Mouse (Mus musculus): ENCODE measurements around the gene Bcl2l13. TPM values are rescaled to one million over a fixed set of nuclear protein-coding genes. Genes with fewer than 3 reads are reported as not detected.

Bcl2l13 gene
- polyA plus RNA-seq, 1 experiment from 2014 or later = 25.8 TPM

DNA sequence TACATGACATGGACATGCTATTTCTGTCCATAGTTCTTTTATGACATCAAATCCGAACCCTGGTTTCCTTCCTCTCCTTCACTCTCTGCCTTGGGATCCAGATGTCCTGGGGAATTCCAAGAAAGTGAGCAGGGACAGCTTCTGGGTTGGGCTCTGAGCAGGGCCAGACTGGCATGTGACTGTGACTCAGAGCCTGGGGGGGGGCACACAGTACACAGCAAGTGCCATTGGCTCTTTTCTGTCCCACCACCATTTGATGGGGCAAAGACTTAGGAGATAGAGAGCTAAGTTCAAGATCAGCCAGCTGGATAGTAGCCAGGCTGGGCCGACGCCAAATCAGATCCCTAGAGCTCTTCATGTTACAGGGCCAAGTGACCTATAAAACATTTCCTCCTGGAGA lies 91.8 kb downstream of the Bcl2l13 start:
- DNase-seq (ENCODE audit: low spot score) = peak; percentile 10

DNA sequence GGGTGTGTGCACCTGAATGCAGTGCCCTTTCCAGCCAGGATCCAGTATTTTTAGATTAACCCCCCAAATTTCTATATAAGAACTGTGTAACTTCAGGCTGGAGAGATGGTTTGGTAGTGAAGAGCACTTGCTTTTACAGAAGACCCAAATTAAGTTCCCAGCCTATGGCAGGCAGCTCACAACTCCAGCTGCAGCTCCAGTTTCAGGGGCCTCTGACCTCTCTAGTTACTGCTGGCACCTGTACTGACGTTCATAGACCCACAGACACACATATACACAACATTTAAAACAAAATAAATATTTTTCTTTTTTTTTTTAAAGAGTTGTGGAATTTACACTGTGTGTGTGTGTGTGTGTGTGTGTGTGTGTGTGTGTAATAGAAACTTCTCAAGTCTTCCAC lies 93.4 kb downstream of the Bcl2l13 start:
- peak; percentile 52 for DNase-seq (ENCODE audit: low spot score)

GRCm38 (mm10) chr6:120930450-120931306 lies 94.7 kb downstream of the Bcl2l13 start:
- peak; percentile 87 for DNase-seq (ENCODE audit: low spot score)

DNA sequence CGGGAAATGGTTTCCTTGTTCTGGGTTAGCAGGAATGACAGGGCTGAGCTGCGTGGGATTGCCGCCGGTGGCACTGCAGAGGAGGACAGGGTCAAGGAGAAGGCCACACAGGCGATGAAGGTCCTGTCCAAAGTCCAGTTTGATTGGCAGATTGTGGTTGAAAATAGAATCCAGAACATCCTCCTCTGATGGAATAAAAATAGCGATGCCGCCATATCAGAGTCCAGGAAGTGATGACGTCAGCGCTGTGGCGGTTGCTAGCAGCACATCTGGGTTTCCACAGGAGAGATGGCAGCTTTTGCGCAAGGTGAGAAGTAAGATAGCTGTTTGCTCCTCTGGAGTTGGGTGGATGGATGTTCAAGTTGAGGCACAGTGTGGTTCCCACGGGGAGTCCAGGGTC lies 96.6 kb downstream of the Bcl2l13 start:
- DNase-seq (ENCODE audit: low spot score) = peak; percentile 92

GRCm38 (mm10) chr6:120933670-120934069 lies 97.7 kb downstream of the Bcl2l13 start:
- no peak for DNase-seq (ENCODE audit: low spot score)

DNA sequence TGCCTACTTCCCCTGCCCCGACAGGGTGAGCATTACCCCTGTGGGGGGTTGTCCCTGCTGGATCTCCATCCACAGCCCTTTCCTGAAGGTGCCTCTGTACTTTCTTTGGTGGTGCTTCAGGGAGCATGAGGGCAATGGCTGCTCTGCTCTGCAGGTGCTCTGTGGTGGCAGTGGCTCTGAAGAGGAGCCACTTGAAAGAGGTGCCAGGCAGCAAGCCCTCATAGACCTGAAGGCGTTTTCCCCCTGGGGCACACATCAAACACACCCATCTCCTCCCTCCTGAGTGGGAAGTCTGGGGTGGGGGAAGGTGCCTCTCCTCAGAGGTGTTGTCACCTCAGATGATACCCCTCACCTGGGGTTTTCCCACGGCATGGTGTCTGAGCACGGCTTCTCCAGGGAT lies 98.2 kb downstream of the Bcl2l13 start:
- peak; percentile 87 for DNase-seq (ENCODE audit: low spot score)

- no peak for DNase-seq (ENCODE audit: low spot score)
Observed at GRCm38 (mm10) chr6:120937104-120937617, 101.1 kb downstream of the Bcl2l13 start.

- peak; percentile 11 for DNase-seq (ENCODE audit: low spot score)
Observed at GRCm38 (mm10) chr6:120937999-120938608, 102.1 kb downstream of the Bcl2l13 start.

DNA sequence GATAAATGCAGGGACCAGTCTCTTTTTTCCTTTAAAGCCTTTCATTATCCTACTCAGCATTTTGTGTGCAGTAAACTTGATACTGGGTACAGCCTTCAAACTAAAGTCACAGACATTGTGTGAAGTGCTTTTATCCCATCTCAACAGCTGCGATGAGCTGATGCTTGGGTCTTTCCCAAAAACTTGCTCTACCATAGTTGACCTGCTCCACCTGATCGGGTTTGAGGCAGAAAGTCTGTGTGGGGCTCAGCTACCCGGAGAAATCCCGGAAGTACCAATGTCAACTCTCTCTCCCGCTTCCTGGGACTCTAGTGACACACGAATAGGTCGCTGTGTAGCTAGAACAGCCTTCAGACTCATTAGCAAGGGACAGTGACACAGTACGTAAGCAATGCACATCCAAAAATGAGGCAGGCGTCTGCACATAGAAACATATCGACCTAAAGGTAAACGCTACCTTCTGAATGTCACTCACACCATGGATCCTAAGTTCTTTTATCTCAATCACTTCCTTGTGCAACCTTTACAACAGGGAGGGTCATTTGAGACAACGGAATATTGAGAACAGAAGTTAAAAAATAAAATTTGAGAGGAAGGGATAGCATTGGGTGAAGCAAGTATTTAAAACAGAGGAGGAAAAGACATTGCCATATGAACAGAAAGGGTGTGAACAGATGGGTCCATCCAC lies 102.9 kb downstream of the Bcl2l13 start:
- no peak for DNase-seq (ENCODE audit: low spot score)

DNA sequence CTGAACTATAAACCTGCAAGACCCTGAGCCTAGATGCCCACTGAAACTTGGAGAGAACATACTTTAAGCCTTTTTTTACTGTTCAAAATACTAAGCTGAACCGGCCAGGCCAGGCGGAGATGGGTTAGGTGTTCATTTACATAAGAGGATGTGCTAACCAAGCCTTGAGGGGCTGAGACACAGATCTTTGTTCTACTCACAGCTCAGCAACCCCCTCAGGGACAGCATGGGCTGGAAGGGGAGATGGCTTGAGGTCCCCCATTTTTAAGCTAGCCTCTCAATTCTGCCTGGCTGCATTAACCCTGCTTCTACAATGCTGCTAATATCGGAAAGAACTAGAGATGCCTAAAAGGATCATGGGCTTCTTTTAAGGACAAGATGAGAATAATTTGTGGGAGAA lies 103.8 kb downstream of the Bcl2l13 start:
- no peak for DNase-seq (ENCODE audit: low spot score)

DNA sequence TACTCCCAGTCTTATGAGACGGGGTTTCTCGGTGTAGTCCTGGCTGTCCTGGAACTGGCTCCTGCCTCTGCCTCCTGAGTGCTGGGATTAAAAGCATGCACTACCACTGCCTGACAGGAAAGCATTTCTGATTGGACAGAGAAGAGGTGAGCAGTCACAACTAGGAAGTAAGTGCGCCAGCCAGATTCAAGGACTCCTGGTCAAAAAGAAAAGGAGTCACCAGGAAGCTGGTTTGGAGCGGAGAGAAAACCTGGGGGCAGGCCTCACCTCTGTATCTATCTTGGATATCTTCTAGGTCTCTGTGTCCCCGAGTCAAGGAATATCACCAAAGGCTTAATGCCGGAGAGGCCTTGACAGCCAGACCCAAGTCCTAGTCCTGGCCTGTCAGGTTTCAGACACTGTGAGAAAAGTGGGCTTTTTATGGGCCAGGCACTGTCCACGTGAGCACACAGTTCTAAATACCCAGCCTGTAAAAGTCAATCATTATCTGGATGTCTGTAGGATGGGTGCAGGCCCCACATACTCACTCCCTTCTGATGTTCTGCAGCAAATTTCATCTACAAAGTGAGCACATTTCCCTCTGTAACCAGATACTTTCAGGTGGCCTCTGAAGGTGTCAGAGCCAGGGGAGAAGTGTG lies 104.6 kb downstream of the Bcl2l13 start:
- DNase-seq (ENCODE audit: low spot score) = peak; percentile 9

DNA sequence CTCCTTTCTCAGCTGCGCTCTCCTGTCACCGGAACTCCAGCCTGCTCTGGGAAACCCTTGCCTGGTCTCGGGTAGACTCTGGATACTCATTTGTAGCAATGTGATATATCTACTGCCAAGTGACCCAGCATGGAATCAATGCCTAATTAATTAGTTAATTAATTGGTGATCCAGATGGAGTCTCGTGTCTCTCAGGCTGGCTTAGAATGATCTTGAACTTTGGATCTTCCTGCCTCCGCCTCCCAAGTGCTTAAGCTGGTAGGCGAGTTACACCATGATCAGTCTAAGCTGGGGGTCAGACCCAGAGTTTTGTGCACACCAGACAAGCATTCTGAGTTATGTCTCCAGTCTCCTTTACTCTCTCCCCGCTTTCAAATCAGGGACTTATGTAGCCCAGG lies 105.1 kb downstream of the Bcl2l13 start:
- DNase-seq (ENCODE audit: low spot score) = no peak

DNA sequence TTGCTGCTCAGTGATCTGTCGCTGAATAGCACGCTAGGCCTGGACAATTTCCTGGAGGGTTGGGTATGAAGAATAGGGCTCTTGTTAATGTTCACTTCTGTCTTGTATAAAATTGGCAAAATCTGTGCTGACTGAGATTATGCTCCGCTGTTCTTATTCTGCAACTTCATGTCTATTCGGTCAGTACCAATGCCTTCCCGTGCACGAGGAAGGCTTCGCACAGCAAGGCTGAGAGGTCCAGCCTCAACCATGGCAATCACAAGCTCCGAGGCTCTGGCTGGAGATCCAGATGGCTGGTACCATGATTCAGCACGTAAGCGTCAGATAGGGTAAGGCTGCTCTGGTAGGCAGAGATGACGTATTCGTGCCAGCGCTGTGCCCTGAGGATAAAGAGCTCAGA lies 105.6 kb downstream of the Bcl2l13 start:
- no peak for DNase-seq (ENCODE audit: low spot score)

Small RNA genes within 50 kb of the gene (microRNA-seq; reads per million reads assigned to microRNA genes)
- gene Gm25193 (ENCODE audit: borderline number of aligned reads) = not detected

Other genes starting within 250 kb of the Bcl2l13 start
- 0.68 and 0.75 TPM in 2 replicates for gene Cecr2, start 169.8 kb upstream of the Bcl2l13 start, polyA plus RNA-seq (2015; fragmentation: Nextera tagmentation; extraction: Ambion mirVana)
- gene Slc25a18, start 62.6 kb upstream of the Bcl2l13 start, polyA plus RNA-seq (2015; fragmentation: Nextera tagmentation; extraction: Ambion mirVana) = 0.06 TPM in 1 of 2 replicates, not detected in the other
- gene Atp6v1e1, start 13.4 kb upstream of the Bcl2l13 start, polyA plus RNA-seq (2015; fragmentation: Nextera tagmentation; extraction: Ambion mirVana) = 158 and 165 TPM in 2 replicates
- gene Bid, start 80.6 kb downstream of the Bcl2l13 start, polyA plus RNA-seq (2015; fragmentation: Nextera tagmentation; extraction: Ambion mirVana) = 72.6 and 78.5 TPM in 2 replicates

Data from thymus, postnatal 0 days (tissue).